ENCODE assay signal across 8 mouse cellular contexts in genomic region chr19:31765451-31765850, GRCm38 (mm10). TPM values are rescaled to one million over a fixed set of nuclear protein-coding genes. Genes with fewer than 3 reads are reported as not detected.
DNase-seq lines count a peak whose midpoint lies in the region; ATAC-seq lines count a peak whose summit lies in the region.

No protein-coding gene starts in this region.

- no peaks in the 10 kb centered on the region for H3K9me3 ChIP-seq in heart, embryonic 16.5 days (replicated peaks; ENCODE audit: control insufficient read depth, low read length)
- H3K9me3 ChIP-seq in embryonic facial prominence, embryonic 12.5 days, result no peaks in the 10 kb centered on the region
- no peaks in the 10 kb centered on the region for H3K9me3 ChIP-seq in hindbrain, embryonic 13.5 days
- H3K9me3 ChIP-seq in midbrain, embryonic 14.5 days (ENCODE audit: control insufficient read depth, low read length), result no peaks in the 10 kb centered on the region

- H3K27ac ChIP-seq in heart, embryonic 16.5 days (ENCODE audit: low read length), result peak overlapping the region; percentile 49
- H3K27ac ChIP-seq in embryonic facial prominence, embryonic 12.5 days, result no peak overlapping the region
- H3K27ac ChIP-seq in hindbrain, embryonic 13.5 days, result no peak overlapping the region
- no peak overlapping the region for H3K27ac ChIP-seq in midbrain, embryonic 14.5 days (replicated peaks; ENCODE audit: low read depth, low read length)

- 31% methylated on average over 4 of the region's 4 CpGs for WGBS in heart, embryonic 16.5 days
- 23% methylated on average over 4 of the region's 4 CpGs for WGBS in embryonic facial prominence, embryonic 12.5 days
- 31% methylated on average over 4 of the region's 4 CpGs for WGBS in hindbrain, embryonic 13.5 days
- WGBS in midbrain, embryonic 14.5 days, result 35% methylated on average over 4 of the region's 4 CpGs

- no peaks in the 10 kb centered on the region for H3K36me3 ChIP-seq in heart, embryonic 16.5 days (ENCODE audit: control insufficient read depth, insufficient read depth)
- no peaks in the 10 kb centered on the region for H3K36me3 ChIP-seq in embryonic facial prominence, embryonic 12.5 days
- H3K36me3 ChIP-seq in hindbrain, embryonic 13.5 days, result no peaks in the 10 kb centered on the region
- H3K36me3 ChIP-seq in midbrain, embryonic 14.5 days (ENCODE audit: control insufficient read depth, insufficient read depth, low read length), result no peaks in the 10 kb centered on the region

- peaks cover 6% of the 10 kb centered on the region; the same call in 1 of the 2 replicates for H3K4me1 ChIP-seq in heart, embryonic 16.5 days (ENCODE audit: control insufficient read depth, insufficient read depth, low read length)
- peaks cover 24% of the 10 kb centered on the region for H3K4me1 ChIP-seq in embryonic facial prominence, embryonic 12.5 days
- H3K4me1 ChIP-seq in hindbrain, embryonic 13.5 days (replicated peaks), result peaks cover 31% of the 10 kb centered on the region
- H3K4me1 ChIP-seq in midbrain, embryonic 14.5 days (ENCODE audit: control insufficient read depth, insufficient read depth, low read length), result peaks cover 28% of the 10 kb centered on the region

- DNase-seq in heart, adult 11 months, result no peak
- DNase-seq in midbrain, embryonic 14.5 days, result no peak
- DNase-seq in spleen, adult 12 weeks (ENCODE audit: low spot score), result no peak
- no peak for DNase-seq in left cerebral cortex, adult 8-10 months (ENCODE audit: low spot score in 2 of 2)
- DNase-seq in thymus, postnatal 25 days, result no peak

- H3K27me3 ChIP-seq in heart, embryonic 16.5 days (ENCODE audit: control insufficient read depth, insufficient read depth, low read length), result no peaks in the 10 kb centered on the region
- H3K27me3 ChIP-seq in embryonic facial prominence, embryonic 12.5 days, result no peaks in the 10 kb centered on the region
- peaks cover 39% of the 10 kb centered on the region for H3K27me3 ChIP-seq in hindbrain, embryonic 13.5 days
- peaks cover 39% of the 10 kb centered on the region for H3K27me3 ChIP-seq in midbrain, embryonic 14.5 days (ENCODE audit: control insufficient read depth, insufficient read depth, low read length)

- peak overlapping the region; percentile 85 for H3K4me3 ChIP-seq in heart, embryonic 16.5 days (ENCODE audit: low read length)
- peak overlapping the region; percentile 64; the same call in 1 of the 2 replicates for H3K4me3 ChIP-seq in embryonic facial prominence, embryonic 12.5 days
- H3K4me3 ChIP-seq in hindbrain, embryonic 13.5 days, result peak overlapping the region; percentile 53; the same call in 1 of the 2 replicates
- H3K4me3 ChIP-seq in midbrain, embryonic 14.5 days (replicated peaks; ENCODE audit: low read depth, low read length), result no peak overlapping the region

- peak overlapping the region; percentile 71 for H3K4me2 ChIP-seq in heart, embryonic 16.5 days (ENCODE audit: low read depth, low read length)
- peak overlapping the region; percentile 91 for H3K4me2 ChIP-seq in embryonic facial prominence, embryonic 12.5 days (replicated peaks)
- H3K4me2 ChIP-seq in hindbrain, embryonic 13.5 days, result peak overlapping the region; percentile 95
- peak overlapping the region; percentile 98 for H3K4me2 ChIP-seq in midbrain, embryonic 14.5 days (ENCODE audit: low read length)

- no peak overlapping the region for H3K9ac ChIP-seq in heart, embryonic 16.5 days (ENCODE audit: low read length)
- no peak overlapping the region for H3K9ac ChIP-seq in embryonic facial prominence, embryonic 12.5 days
- no peak overlapping the region for H3K9ac ChIP-seq in hindbrain, embryonic 13.5 days
- H3K9ac ChIP-seq in midbrain, embryonic 14.5 days (replicated peaks; ENCODE audit: low read length), result no peak overlapping the region

- no peak for ATAC-seq in heart, embryonic 16.5 days (replicated peaks; ENCODE audit: extremely low read depth, insufficient read depth, low FRiP score)
- ATAC-seq in embryonic facial prominence, embryonic 12.5 days (ENCODE audit: insufficient number of reproducible peaks, insufficient read depth, low FRiP score, low TSS enrichment), result no peak
- ATAC-seq in hindbrain, embryonic 13.5 days (ENCODE audit: low FRiP score), result no peak
- ATAC-seq in midbrain, embryonic 14.5 days (ENCODE audit: low FRiP score, low TSS enrichment), result no peak

RNA-seq across cellular contexts. Expression of gene Prkg1, which starts 0.6 kb away (rescaled TPM):
- 6.5 and 6.8 TPM in 2 replicates for polyA plus RNA-seq in heart, embryonic 16.5 days (2015; fragmentation: Nextera tagmentation; extraction: Ambion mirVana)
- polyA plus RNA-seq in embryonic facial prominence, embryonic 12.5 days (2016; fragmentation: Nextera tagmentation; extraction: Ambion mirVana), result 15.2 and 16.8 TPM in 2 replicates
- polyA plus RNA-seq in hindbrain, embryonic 13.5 days (2015; fragmentation: Nextera tagmentation; extraction: Ambion mirVana), result 4.2 and 5.0 TPM in 2 replicates
- 3.9 and 5.4 TPM in 2 replicates for polyA plus RNA-seq in midbrain, embryonic 14.5 days (2014; fragmentation: Nextera tagmentation; extraction: Ambion mirVana)
- 10 to 100 TPM; 13.9 to 18.1 (median 15.9) TPM for total RNA-seq in left cerebral cortex, adult 8-10 months (2022)
